In genomic region chr11:115824813-115825212, GRCm38 (mm10) we compare ENCODE assay signal across 9 mouse cellular contexts. TPM values are rescaled to one million over a fixed set of nuclear protein-coding genes. Genes with fewer than 3 reads are reported as not detected.
DNase-seq lines count a peak whose midpoint lies in the region; ATAC-seq lines count a peak whose summit lies in the region.
"Had no signal": no experiment of that assay in that cellular context is flagged by ENCODE, and none has a peak within 500 bp of the region (broad histone marks: within the 10 kb centered on the region; RNA-seq: fewer than 3 reads in every experiment).

No protein-coding gene starts in this region.

- 19% methylated on average over 11 of the region's 11 CpGs for WGBS in kidney, embryonic 15.5 days
- 14% methylated on average over 11 of the region's 11 CpGs for WGBS in embryonic facial prominence, embryonic 10.5 days
- 17% methylated on average over 11 of the region's 11 CpGs for WGBS in hindbrain, embryonic 15.5 days
- WGBS in midbrain, embryonic 12.5 days, result 16% methylated on average over 11 of the region's 11 CpGs

- no peak for DNase-seq in kidney, postnatal 36 days
- DNase-seq in embryonic facial prominence, embryonic 10.5 days (ENCODE audit: low spot score), result no peak
- DNase-seq in cerebellum, postnatal 14 days, result no peak
- DNase-seq in gastrocnemius, adult 18-20 months (ENCODE audit: low spot score), result no peak
- DNase-seq in thymus, postnatal 0 days (ENCODE audit: low spot score), result no peak

- peak overlapping the region; percentile 73; the same call in 1 of the 2 replicates for H3K9ac ChIP-seq in kidney, embryonic 15.5 days
- H3K9ac ChIP-seq in hindbrain, embryonic 15.5 days, result no peak overlapping the region
- H3K9ac ChIP-seq in midbrain, embryonic 12.5 days (replicated peaks), result no peak overlapping the region

- H3K4me2 ChIP-seq in kidney, embryonic 15.5 days, result peak overlapping the region; percentile 96
- H3K4me2 ChIP-seq in hindbrain, embryonic 15.5 days, result peak overlapping the region; percentile 95
- peak overlapping the region; percentile 94 for H3K4me2 ChIP-seq in midbrain, embryonic 12.5 days (replicated peaks)

- 0 out of 2 replicates have a peak, but pooled peaks cover 5% of the 10 kb centered on the region for H3K27me3 ChIP-seq in kidney, embryonic 15.5 days
- H3K27me3 ChIP-seq in embryonic facial prominence, embryonic 10.5 days (replicated peaks; ENCODE audit: low read depth, poor library complexity, severe bottlenecking), result peaks cover 77% of the 10 kb centered on the region
- H3K27me3 ChIP-seq in hindbrain, embryonic 15.5 days, result peaks cover 49% of the 10 kb centered on the region
- peaks cover 78% of the 10 kb centered on the region for H3K27me3 ChIP-seq in midbrain, embryonic 12.5 days

- H3K9me3 ChIP-seq in kidney, embryonic 15.5 days (replicated peaks), result no peaks in the 10 kb centered on the region
- no peaks in the 10 kb centered on the region for H3K9me3 ChIP-seq in embryonic facial prominence, embryonic 10.5 days
- H3K9me3 ChIP-seq in hindbrain, embryonic 15.5 days, result no peaks in the 10 kb centered on the region
- no peaks in the 10 kb centered on the region for H3K9me3 ChIP-seq in midbrain, embryonic 12.5 days

- peaks cover 44% of the 10 kb centered on the region for H3K4me1 ChIP-seq in kidney, embryonic 15.5 days
- H3K4me1 ChIP-seq in embryonic facial prominence, embryonic 10.5 days, result peaks cover 46% of the 10 kb centered on the region
- peaks cover 12% of the 10 kb centered on the region for H3K4me1 ChIP-seq in hindbrain, embryonic 15.5 days (replicated peaks)
- peaks cover 17% of the 10 kb centered on the region for H3K4me1 ChIP-seq in midbrain, embryonic 12.5 days

- peaks cover 32% of the 10 kb centered on the region for H3K36me3 ChIP-seq in kidney, embryonic 15.5 days
- H3K36me3 ChIP-seq in embryonic facial prominence, embryonic 10.5 days (replicated peaks), result peaks cover 30% of the 10 kb centered on the region
- H3K36me3 ChIP-seq in hindbrain, embryonic 15.5 days, result peaks cover 24% of the 10 kb centered on the region
- peaks cover 29% of the 10 kb centered on the region for H3K36me3 ChIP-seq in midbrain, embryonic 12.5 days

- H3K27ac ChIP-seq in kidney, embryonic 15.5 days, result peak overlapping the region; percentile 85; the same call in 1 of the 2 replicates
- H3K27ac ChIP-seq in embryonic facial prominence, embryonic 10.5 days (replicated peaks), result no peak overlapping the region
- H3K27ac ChIP-seq in hindbrain, embryonic 15.5 days (replicated peaks), result no peak overlapping the region
- no peak overlapping the region for H3K27ac ChIP-seq in midbrain, embryonic 12.5 days (replicated peaks)

- peak overlapping the region; percentile 88 for H3K4me3 ChIP-seq in kidney, embryonic 15.5 days (replicated peaks)
- peak overlapping the region; percentile 79 for H3K4me3 ChIP-seq in embryonic facial prominence, embryonic 10.5 days
- 0 out of 2 replicates have a peak overlapping the region, but pooled peaks have one; percentile 55 for H3K4me3 ChIP-seq in hindbrain, embryonic 15.5 days
- H3K4me3 ChIP-seq in midbrain, embryonic 12.5 days, result peak overlapping the region; percentile 66; the same call in 1 of the 2 replicates
- H3K4me3 ChIP-seq: myocyte had no signal

- ATAC-seq in kidney, embryonic 15.5 days (replicated peaks; ENCODE audit: low FRiP score), result no peak
- no peak for ATAC-seq in hindbrain, embryonic 15.5 days (ENCODE audit: low FRiP score, low read depth)
- no peak for ATAC-seq in midbrain, embryonic 12.5 days (ENCODE audit: low FRiP score, low read depth)

RNA-seq across cellular contexts. Expression of gene Llgl2, which starts 1.0 kb away (rescaled TPM):
- polyA plus RNA-seq in kidney, embryonic 15.5 days (2015; fragmentation: Nextera tagmentation; extraction: Ambion mirVana), result 39.1 and 41.0 TPM in 2 replicates
- 15.3 and 15.5 TPM in 2 replicates for polyA plus RNA-seq in embryonic facial prominence, embryonic 10.5 days (2016; fragmentation: Nextera tagmentation; extraction: Ambion mirVana)
- polyA plus RNA-seq in hindbrain, embryonic 15.5 days (2015; fragmentation: Nextera tagmentation; extraction: Ambion mirVana), result 1.3 TPM in 2 replicates
- 3.7 and 4.4 TPM in 2 replicates for polyA plus RNA-seq in midbrain, embryonic 12.5 days (2016; fragmentation: Nextera tagmentation; extraction: Ambion mirVana)
- total RNA-seq in gastrocnemius, adult 18-20 months (2021), result 1 to 10 TPM; 6.3 to 8.1 TPM
- polyA plus RNA-seq in thymus, postnatal 0 days (2015; fragmentation: Nextera tagmentation; extraction: Ambion mirVana), result 15.6 and 15.7 TPM in 2 replicates

RNA-seq across cellular contexts. Expression of gene Tsen54, which starts 10.3 kb away (rescaled TPM):
- polyA plus RNA-seq in kidney, embryonic 15.5 days (2015; fragmentation: Nextera tagmentation; extraction: Ambion mirVana), result 37.3 and 39.8 TPM in 2 replicates
- 40.3 and 40.6 TPM in 2 replicates for polyA plus RNA-seq in embryonic facial prominence, embryonic 10.5 days (2016; fragmentation: Nextera tagmentation; extraction: Ambion mirVana)
- polyA plus RNA-seq in hindbrain, embryonic 15.5 days (2015; fragmentation: Nextera tagmentation; extraction: Ambion mirVana), result 22.3 and 23.6 TPM in 2 replicates
- 27.9 and 30.9 TPM in 2 replicates for polyA plus RNA-seq in midbrain, embryonic 12.5 days (2016; fragmentation: Nextera tagmentation; extraction: Ambion mirVana)
- total RNA-seq in gastrocnemius, adult 18-20 months (2021), result 1 to 10 TPM; 5.0 to 6.5 TPM
- polyA plus RNA-seq in thymus, postnatal 0 days (2015; fragmentation: Nextera tagmentation; extraction: Ambion mirVana), result 23.4 and 23.5 TPM in 2 replicates

RNA-seq across cellular contexts. Expression of gene Caskin2, which starts 11.4 kb away (rescaled TPM):
- polyA plus RNA-seq in kidney, embryonic 15.5 days (2015; fragmentation: Nextera tagmentation; extraction: Ambion mirVana), result 17.3 and 20.9 TPM in 2 replicates
- 20.3 and 20.4 TPM in 2 replicates for polyA plus RNA-seq in embryonic facial prominence, embryonic 10.5 days (2016; fragmentation: Nextera tagmentation; extraction: Ambion mirVana)
- polyA plus RNA-seq in hindbrain, embryonic 15.5 days (2015; fragmentation: Nextera tagmentation; extraction: Ambion mirVana), result 9.9 and 12.2 TPM in 2 replicates
- 15.5 and 17.0 TPM in 2 replicates for polyA plus RNA-seq in midbrain, embryonic 12.5 days (2016; fragmentation: Nextera tagmentation; extraction: Ambion mirVana)
- total RNA-seq in gastrocnemius, adult 18-20 months (2021), result 10 to 100 TPM; 13.1 to 18.2 TPM
- polyA plus RNA-seq in thymus, postnatal 0 days (2015; fragmentation: Nextera tagmentation; extraction: Ambion mirVana), result 3.5 and 3.7 TPM in 2 replicates

RNA-seq across cellular contexts. Expression of gene Myo15b, which starts 33.4 kb away (rescaled TPM):
- 8.0 and 11.1 TPM in 2 replicates for polyA plus RNA-seq in kidney, embryonic 15.5 days (2015; fragmentation: Nextera tagmentation; extraction: Ambion mirVana)
- polyA plus RNA-seq in embryonic facial prominence, embryonic 10.5 days (2016; fragmentation: Nextera tagmentation; extraction: Ambion mirVana), result 0.07 and 0.16 TPM in 2 replicates
- 0.17 and 0.19 TPM in 2 replicates for polyA plus RNA-seq in hindbrain, embryonic 15.5 days (2015; fragmentation: Nextera tagmentation; extraction: Ambion mirVana)
- polyA plus RNA-seq in midbrain, embryonic 12.5 days (2016; fragmentation: Nextera tagmentation; extraction: Ambion mirVana), result 0.13 and 0.37 TPM in 2 replicates
- not detected for total RNA-seq in gastrocnemius, adult 18-20 months (2021)
- polyA plus RNA-seq in thymus, postnatal 0 days (2015; fragmentation: Nextera tagmentation; extraction: Ambion mirVana), result 1.4 and 1.5 TPM in 2 replicates

RNA-seq across cellular contexts. Expression of gene Tmem94, which starts 59.6 kb away (rescaled TPM):
- polyA plus RNA-seq in kidney, embryonic 15.5 days (2015; fragmentation: Nextera tagmentation; extraction: Ambion mirVana), result 26.6 and 27.0 TPM in 2 replicates
- 34.6 and 38.9 TPM in 2 replicates for polyA plus RNA-seq in embryonic facial prominence, embryonic 10.5 days (2016; fragmentation: Nextera tagmentation; extraction: Ambion mirVana)
- 24.2 and 27.9 TPM in 2 replicates for polyA plus RNA-seq in hindbrain, embryonic 15.5 days (2015; fragmentation: Nextera tagmentation; extraction: Ambion mirVana)
- polyA plus RNA-seq in midbrain, embryonic 12.5 days (2016; fragmentation: Nextera tagmentation; extraction: Ambion mirVana), result 42.4 and 47.0 TPM in 2 replicates
- total RNA-seq in gastrocnemius, adult 18-20 months (2021), result 10 to 100 TPM; 85.1 to 88.2 TPM
- polyA plus RNA-seq in thymus, postnatal 0 days (2015; fragmentation: Nextera tagmentation; extraction: Ambion mirVana), result 8.3 and 9.5 TPM in 2 replicates
